Mouse (Mus musculus) myocyte (in vitro differentiated cells): ENCODE measurements around the gene Slc41a3. TPM values are rescaled to one million over a fixed set of nuclear protein-coding genes. Genes with fewer than 3 reads are reported as not detected.
A peak's percentile ranks its signal among the peaks of the same experiment; 100 is the strongest.

Experiments
- H3K27me3 ChIP-seq: one replicate; pipeline ENCODE4 v1.6.1; 2011; ENCODE audit not compliant: control insufficient read depth, insufficient read depth, insufficient read length
- H3K36me3 ChIP-seq: one replicate; pipeline ENCODE4 v1.6.1; 2011; ENCODE audit not compliant: control insufficient read depth, insufficient read depth
- H3K4me2 ChIP-seq: one replicate; pipeline ENCODE4 v1.6.1; 2011; ENCODE audit warnings: low read depth, control low read depth
- H3K4me3 ChIP-seq: one replicate; pipeline ENCODE4 v1.5.1; 2011; ENCODE audit warnings: mild to moderate bottlenecking, control low read depth, moderate library complexity
- H3K79me2 ChIP-seq: one replicate; pipeline ENCODE4 v1.6.1; 2011; ENCODE audit not compliant: control insufficient read depth, insufficient read depth
- H3ac ChIP-seq: one replicate; pipeline ENCODE4 v1.6.1; 2011; ENCODE audit not compliant: control insufficient read depth, insufficient read length
- CEBPB ChIP-seq: IDR thresholded peaks from 2 replicates; pipeline ENCODE4 v1.6.1; 2011; ENCODE audit warnings: mild to moderate bottlenecking, moderate library complexity; ENCODE audit not compliant: poor library complexity, insufficient read depth, severe bottlenecking
- E2F4 ChIP-seq: IDR thresholded peaks from one replicate; pipeline ENCODE4 v1.6.1; 2011; ENCODE audit warnings: mild to moderate bottlenecking, control low read depth, moderate library complexity; ENCODE audit not compliant: insufficient read depth
- MAX ChIP-seq: IDR thresholded peaks from one replicate; pipeline ENCODE4 v1.6.1; 2011; ENCODE audit warnings: low read depth, mild to moderate bottlenecking, control low read depth
- MYOD1 ChIP-seq, 3 experiments: IDR thresholded peaks; one replicate each; pipeline ENCODE4 v1.6.1; 2011; ENCODE audit warnings: control low read depth in 2 of 3, low read depth in 2 of 3, mild to moderate bottlenecking in 2 of 3, moderate library complexity in 1 of 3; ENCODE audit not compliant: insufficient read length in 2 of 3, control insufficient read depth in 1 of 3
- MYOG ChIP-seq, 3 experiments: IDR thresholded peaks; one replicate each; pipeline ENCODE4 v1.6.1; 2011; ENCODE audit warnings: control low read depth in 2 of 3, low read depth in 2 of 3, mild to moderate bottlenecking in 2 of 3; ENCODE audit not compliant: insufficient read length in 2 of 3, control insufficient read depth in 1 of 3, insufficient read depth in 1 of 3
- POLR2A ChIP-seq: IDR thresholded peaks from one replicate; pipeline ENCODE4 v1.6.1; 2011; ENCODE audit warnings: low read depth, mild to moderate bottlenecking, control low read depth, moderate library complexity; ENCODE audit not compliant: insufficient read length
- POLR2AphosphoS2 ChIP-seq: IDR thresholded peaks from one replicate; pipeline ENCODE4 v1.6.1; 2011; ENCODE audit warnings: low read depth, control low read depth; ENCODE audit not compliant: insufficient read length
- REST ChIP-seq: IDR thresholded peaks from one replicate; pipeline ENCODE4 v1.6.1; 2011; ENCODE audit warnings: mild to moderate bottlenecking, control low read depth, moderate library complexity; ENCODE audit not compliant: insufficient read depth, insufficient read length
- SRF ChIP-seq: IDR thresholded peaks from one replicate; pipeline ENCODE4 v1.6.1; 2011; ENCODE audit warnings: low read depth; ENCODE audit not compliant: control insufficient read depth, insufficient read length
- TCF12 ChIP-seq: IDR thresholded peaks from one replicate; pipeline ENCODE4 v1.6.1; 2011; ENCODE audit warnings: mild to moderate bottlenecking, control low read depth; ENCODE audit not compliant: poor library complexity, insufficient read depth, severe bottlenecking
- TCF3 ChIP-seq: IDR thresholded peaks from one replicate; pipeline ENCODE4 v1.6.1; 2011; ENCODE audit warnings: low read depth, control low read depth; ENCODE audit not compliant: insufficient read length
- USF1 ChIP-seq: IDR thresholded peaks from one replicate; pipeline ENCODE4 v1.6.1; 2011; ENCODE audit warnings: low read depth, mild to moderate bottlenecking, control low read depth, moderate library complexity
- polyA plus RNA-seq: library from polyadenylated mRNA; unstranded; fragments of >200 nt; fragmentation: generic; extraction: Trizol; gene quantifications from one replicate; pipeline ENCODE4 v1.2.1, GENCODE M21; 2012; ENCODE audit warnings: missing spikeins

The Slc41a3 gene
- 2.5 TPM for polyA plus RNA-seq

DNA sequence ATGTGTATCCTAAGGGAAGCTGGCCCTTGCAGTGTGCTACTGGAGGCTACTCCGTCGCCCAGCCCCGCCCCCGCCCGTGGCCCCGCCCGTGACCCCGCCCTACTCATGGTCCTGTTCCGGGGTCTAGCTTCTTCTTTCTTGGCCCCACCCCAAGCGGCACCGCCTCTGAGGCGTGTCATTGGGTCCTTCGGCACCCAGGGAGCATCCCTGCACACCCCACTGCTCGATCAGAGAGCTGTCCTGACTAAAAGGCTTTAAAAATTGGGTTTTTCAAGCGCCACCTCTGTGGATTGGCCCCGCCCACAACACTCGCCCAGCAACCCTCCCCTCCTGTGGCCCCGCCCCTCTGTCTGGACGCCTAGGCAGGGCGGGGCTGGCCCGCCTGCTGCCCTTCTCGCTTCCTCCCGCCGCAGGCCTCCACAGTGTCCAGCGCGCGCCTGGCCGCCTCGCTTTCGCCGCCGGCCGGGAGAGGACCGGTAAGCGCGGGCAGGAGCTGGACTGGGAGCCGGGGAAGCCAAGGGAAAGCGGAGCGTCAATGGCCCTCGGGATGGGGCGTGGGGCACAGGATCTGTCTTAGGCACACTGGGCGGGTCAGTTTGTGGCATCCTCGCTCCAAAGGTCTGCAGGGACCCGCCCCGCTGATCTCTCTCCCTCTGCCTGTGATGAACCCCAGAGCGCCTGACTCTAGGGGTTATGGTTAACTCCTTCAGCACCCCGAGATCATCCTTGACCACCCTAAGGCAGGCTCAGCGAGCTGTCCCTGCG lies at the start of gene Slc41a3:
Gene Slc41a3, plus strand, starts transcription at position 193 of the 765 bp plus-strand sequence.
- Histone ChIP-seq H3ac (peak within 1 kb of the TSS; percentile 16), H3K79me2 (no peaks in the 10 kb centered on the region), H3K36me3 (no peaks in the 10 kb centered on the region), H3K4me3 (peak within 1 kb of the TSS; percentile 33), H3K4me2 (peak within 1 kb of the TSS; percentile 95), H3K27me3 (peaks cover 20% of the 10 kb centered on the region)
- TF ChIP-seq POLR2A (peak; percentile 81), POLR2AphosphoS2 (peak; percentile 26), REST (no peak), MYOD1 (IDR thresholded peaks at IDR 0.05; ENCODE audit: control insufficient read depth in 1 of 3, insufficient read length in 2 of 3, low read depth in 2 of 3) (no peak), MYOG (IDR thresholded peaks at IDR 0.05; ENCODE audit: control insufficient read depth in 1 of 3, insufficient read depth in 1 of 3, insufficient read length in 2 of 3, low read depth in 2 of 3) (peak in 1 of 3 experiments; percentile 42)

DNA sequence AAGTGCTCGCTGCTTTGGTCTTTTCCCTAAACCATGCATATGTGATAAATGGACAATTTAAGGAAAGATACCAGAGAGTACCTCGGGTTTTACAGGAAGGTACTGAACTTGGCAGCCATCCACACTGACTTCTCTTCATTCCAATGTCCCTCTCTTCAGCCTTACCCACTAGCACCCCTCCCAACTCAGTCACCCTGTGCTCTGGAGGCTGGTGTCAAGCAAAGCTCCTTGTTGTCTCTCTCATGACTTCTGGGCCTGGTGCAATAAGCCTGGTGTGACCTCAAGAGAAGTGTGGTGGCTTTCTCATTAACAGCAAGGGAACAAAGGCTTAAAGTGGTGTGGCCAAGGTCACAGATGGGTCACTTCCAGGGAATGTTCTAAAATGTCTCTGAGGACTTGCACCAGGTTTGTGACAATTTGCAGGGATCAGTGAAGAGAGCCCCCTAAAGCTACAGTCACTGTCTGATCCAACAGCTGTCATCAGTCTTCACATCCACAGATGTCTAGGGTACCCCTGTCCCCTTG lies 47.9 kb upstream of the Slc41a3 start:
- H3K36me3 ChIP-seq, result no peaks in the 10 kb centered on the region
- no peak for TF ChIP-seq E2F4
- no peak for TF ChIP-seq MYOD1 (IDR thresholded peaks at IDR 0.05; ENCODE audit: control insufficient read depth in 1 of 3, insufficient read length in 2 of 3, low read depth in 2 of 3)
- no peak for TF ChIP-seq MYOG (IDR thresholded peaks at IDR 0.05; ENCODE audit: control insufficient read depth in 1 of 3, insufficient read depth in 1 of 3, insufficient read length in 2 of 3, low read depth in 2 of 3)
- TF ChIP-seq MAX, result no peak
- TF ChIP-seq SRF, result no peak
- TF ChIP-seq CEBPB, result no peak
- no peak for TF ChIP-seq TCF12
- no peak for TF ChIP-seq POLR2AphosphoS2
- no peak for TF ChIP-seq USF1
- no peak for TF ChIP-seq POLR2A
- TF ChIP-seq TCF3, result no peak
- no peak for TF ChIP-seq REST
- no peaks in the 10 kb centered on the region for H3K79me2 ChIP-seq
- H3K27me3 ChIP-seq, result no peaks in the 10 kb centered on the region
- H3ac ChIP-seq, result no peak overlapping the region
- no peak overlapping the region for H3K4me2 ChIP-seq
- H3K4me3 ChIP-seq, result no peak overlapping the region

DNA sequence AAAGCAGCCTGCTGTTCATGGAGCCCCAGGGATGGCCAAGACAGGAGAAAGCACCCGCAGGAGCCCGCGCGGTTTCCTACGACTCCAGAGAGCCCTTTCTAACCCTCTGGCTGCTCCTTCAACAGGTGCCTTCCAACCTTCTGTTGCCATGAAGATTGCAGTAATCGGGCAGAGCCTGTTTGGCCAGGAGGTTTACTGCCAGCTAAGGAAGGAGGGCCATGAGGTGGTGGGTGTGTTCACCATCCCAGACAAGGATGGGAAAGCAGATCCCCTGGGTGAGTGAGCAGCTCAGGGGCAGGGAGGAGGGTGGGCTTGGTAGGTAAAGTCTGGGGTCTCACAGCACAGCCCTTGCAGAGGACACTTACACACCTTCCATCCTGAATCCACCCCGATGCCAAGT lies 47.4 kb upstream of the Slc41a3 start:
- Histone ChIP-seq H3K4me3 (no peak overlapping the region), H3K36me3 (no peaks in the 10 kb centered on the region), H3K27me3 (no peaks in the 10 kb centered on the region), H3ac (no peak overlapping the region), H3K4me2 (no peak overlapping the region), H3K79me2 (no peaks in the 10 kb centered on the region)
- TF ChIP-seq MAX, result no peak
- no peak for TF ChIP-seq MYOD1 (IDR thresholded peaks at IDR 0.05; ENCODE audit: control insufficient read depth in 1 of 3, insufficient read length in 2 of 3, low read depth in 2 of 3)
- TF ChIP-seq E2F4, result no peak
- TF ChIP-seq CEBPB, result no peak
- no peak for TF ChIP-seq USF1
- TF ChIP-seq TCF3, result no peak
- no peak for TF ChIP-seq POLR2A
- TF ChIP-seq SRF, result no peak
- no peak for TF ChIP-seq MYOG (IDR thresholded peaks at IDR 0.05; ENCODE audit: control insufficient read depth in 1 of 3, insufficient read depth in 1 of 3, insufficient read length in 2 of 3, low read depth in 2 of 3)
- TF ChIP-seq POLR2AphosphoS2, result no peak
- TF ChIP-seq REST, result no peak
- TF ChIP-seq TCF12, result no peak

DNA sequence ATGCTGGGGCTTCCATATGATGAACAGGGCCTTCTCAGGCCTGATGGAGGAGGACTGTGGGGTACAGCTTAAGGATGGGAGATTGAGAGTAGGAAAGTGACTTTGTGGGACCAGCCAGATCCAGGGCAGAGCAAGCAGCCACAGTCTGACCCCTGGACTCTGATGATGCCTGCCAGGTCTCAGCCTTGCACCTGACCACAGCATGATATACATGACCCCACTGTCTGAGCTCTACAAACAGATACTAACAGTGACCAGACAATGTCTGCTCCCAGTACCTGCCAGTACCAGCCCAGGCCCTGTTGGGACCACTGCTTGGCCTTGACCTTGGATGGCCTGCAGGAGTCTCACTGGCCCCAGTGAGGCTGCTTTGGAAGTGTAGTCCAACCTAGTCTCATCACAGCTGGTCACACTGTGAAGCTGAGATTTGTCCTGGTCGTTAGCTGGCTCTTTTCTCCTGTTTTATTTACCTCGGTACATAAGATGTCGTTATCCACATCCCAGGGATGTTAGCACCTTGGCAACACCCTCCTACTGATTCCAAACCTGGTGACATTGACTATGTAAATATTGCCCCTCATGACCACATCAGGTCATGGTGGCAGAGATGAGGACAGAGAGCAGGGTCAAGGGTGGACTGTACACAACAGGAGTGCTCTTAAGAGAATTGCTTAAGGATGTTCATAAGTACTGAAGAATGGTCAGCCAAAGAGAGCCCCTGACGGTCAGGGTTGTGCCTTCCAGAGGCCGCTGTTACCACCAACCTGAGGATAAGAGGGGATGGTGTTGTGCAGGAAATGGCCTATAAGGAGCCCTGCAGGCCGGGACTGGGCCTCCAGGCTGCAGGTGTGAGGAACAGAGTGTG lies 46.5 kb upstream of the Slc41a3 start:
- TF ChIP-seq CEBPB (no peak), E2F4 (no peak), TCF12 (no peak), POLR2A (no peak), MYOD1 (IDR thresholded peaks at IDR 0.05; ENCODE audit: control insufficient read depth in 1 of 3, insufficient read length in 2 of 3, low read depth in 2 of 3) (no peak)
- Histone ChIP-seq H3K36me3 (no peaks in the 10 kb centered on the region), H3K4me2 (no peak overlapping the region), H3K4me3 (no peak overlapping the region), H3ac (no peak overlapping the region), H3K27me3 (no peaks in the 10 kb centered on the region), H3K79me2 (no peaks in the 10 kb centered on the region)
